Mouse (Mus musculus) lung, postnatal 0 days (tissue): Measurements from ENCODE around the gene Slc24a3. TPM values are rescaled to one million over a fixed set of nuclear protein-coding genes. Genes with fewer than 3 reads are reported as not detected.

Source experiments
- ATAC-seq: fragments of 200-750 bp; cut with Nextera tagmentation; 2 replicates; pipeline ENCODE4 v1.8.0; 2017; ENCODE audit warnings: moderate library complexity
- DNase-seq: peaks from one replicate; pipeline ENCODE4 v3.0.0-alpha.2; 2016; ENCODE audit warnings: low spot score
- H3K27ac ChIP-seq: fragments of 300-500 bp; sonication (generic); 2 replicates; pipeline ENCODE4 v1.5.1; 2014; ENCODE audit warnings: antibody characterized with exemption, mild to moderate bottlenecking, low read length, mixed read lengths
- H3K27me3 ChIP-seq: fragments of 300-500 bp; sonication (generic); replicated peaks from 2 replicates; pipeline ENCODE4 v1.6.1; 2014; ENCODE audit warnings: low read length, mixed read lengths; ENCODE audit not compliant: insufficient read depth
- H3K36me3 ChIP-seq: fragments of 300-500 bp; sonication (generic); 2 replicates; pipeline ENCODE4 v1.6.1; 2014; ENCODE audit warnings: low read length, mixed read lengths; ENCODE audit not compliant: insufficient read depth
- H3K4me1 ChIP-seq: fragments of 300-500 bp; sonication (generic); 2 replicates; pipeline ENCODE4 v1.6.1; 2014; ENCODE audit warnings: antibody characterized with exemption, low read depth, low read length, mixed read lengths; ENCODE audit not compliant: insufficient read depth
- H3K4me2 ChIP-seq: fragments of 300-500 bp; sonication (generic); replicated peaks from 2 replicates; pipeline ENCODE4 v1.6.1; 2014; ENCODE audit warnings: low read depth, mild to moderate bottlenecking, low read length, moderate library complexity, mixed read lengths
- H3K4me3 ChIP-seq: fragments of 300-500 bp; sonication (generic); 2 replicates; pipeline ENCODE4 v1.5.1; 2014; ENCODE audit warnings: low read depth, low read length
- H3K9ac ChIP-seq: fragments of 300-500 bp; sonication (generic); replicated peaks from 2 replicates; pipeline ENCODE4 v1.6.1; 2014; ENCODE audit warnings: low read depth, mild to moderate bottlenecking
- H3K9me3 ChIP-seq: fragments of 300-500 bp; sonication (generic); 2 replicates; pipeline ENCODE4 v1.6.1; 2016; ENCODE audit warnings: low read length, mixed read lengths
- CTCF ChIP-seq: IDR thresholded peaks from 2 replicates; pipeline ENCODE4 v1.5.1; 2016; ENCODE audit warnings: antibody characterized with exemption, mild to moderate bottlenecking
- EP300 ChIP-seq: IDR thresholded peaks from 2 replicates; pipeline ENCODE4 v1.6.1; 2016; ENCODE audit warnings: antibody characterized with exemption, mild to moderate bottlenecking, control low read depth
- WGBS: fragments of 180-500 bp; shearing (Covaris S2); extraction: QIAGEN DNeasy Blood & Tissue Kit; methylation state at CpG from one replicate; pipeline ENCODE4 v1.1.7; 2014; 5-methylcytosine and 5-hydroxymethylcytosine counted together
- polyA plus RNA-seq: library from polyadenylated mRNA; unstranded; fragments of >200 nt; fragmentation: Nextera tagmentation; extraction: Ambion mirVana; gene quantifications from 2 replicates; pipeline ENCODE4 v1.2.1, GENCODE M21; 2015

Gene Slc24a3
- polyA plus RNA-seq, 1 experiment from 2014 or later, result 2.3 TPM

- Histone ChIP-seq H3K27ac (no peak overlapping the region), H3K9ac (no peak overlapping the region), H3K36me3 (no peaks in the 10 kb centered on the region), H3K4me1 (no peaks in the 10 kb centered on the region), H3K4me3 (no peak overlapping the region), H3K27me3 (no peaks in the 10 kb centered on the region), H3K9me3 (no peaks in the 10 kb centered on the region), H3K4me2 (no peak overlapping the region)
- 89% methylated on average over 1 of the region's 1 CpGs for WGBS
- no peak for DNase-seq
- no peak for ATAC-seq
- TF ChIP-seq EP300 (no peak), CTCF (no peak)
Measured at GRCm38 (mm10) chr2:145434068-145434467, 266.5 kb downstream of the Slc24a3 start.

GRCm38 (mm10) chr2:145438336-145438735 is 270.8 kb downstream of the Slc24a3 start:
- DNase-seq (no peak), ATAC-seq (no peak)
- TF ChIP-seq EP300 (no peak), CTCF (no peak)
- H3K9ac ChIP-seq, result no peak overlapping the region
- no peaks in the 10 kb centered on the region for H3K27me3 ChIP-seq
- H3K4me1 ChIP-seq, result no peaks in the 10 kb centered on the region
- H3K9me3 ChIP-seq, result no peaks in the 10 kb centered on the region
- WGBS, result 63% methylated on average over 5 of the region's 5 CpGs
- no peak overlapping the region for H3K4me2 ChIP-seq
- H3K27ac ChIP-seq, result no peak overlapping the region
- no peak overlapping the region for H3K4me3 ChIP-seq
- H3K36me3 ChIP-seq, result no peaks in the 10 kb centered on the region

- H3K4me2 ChIP-seq, result no peak overlapping the region
- H3K27me3 ChIP-seq, result no peaks in the 10 kb centered on the region
- H3K27ac ChIP-seq, result no peak overlapping the region
- no peaks in the 10 kb centered on the region for H3K36me3 ChIP-seq
- H3K4me1 ChIP-seq, result no peaks in the 10 kb centered on the region
- ATAC-seq, result no peak
- no peak overlapping the region for H3K4me3 ChIP-seq
- no peaks in the 10 kb centered on the region for H3K9me3 ChIP-seq
- no peak for TF ChIP-seq EP300
- no peak for TF ChIP-seq CTCF
- H3K9ac ChIP-seq, result no peak overlapping the region
- no peak for DNase-seq
- WGBS, result 98% methylated on average over 1 of the region's 1 CpGs
Measured at GRCm38 (mm10) chr2:145439755-145440154, 272.2 kb downstream of the Slc24a3 start.

GRCm38 (mm10) chr2:145457106-145457747 is 289.7 kb downstream of the Slc24a3 start:
- no peak overlapping the region for H3K27ac ChIP-seq
- H3K9me3 ChIP-seq, result no peaks in the 10 kb centered on the region
- H3K4me3 ChIP-seq, result no peak overlapping the region
- H3K4me2 ChIP-seq, result no peak overlapping the region
- H3K27me3 ChIP-seq, result no peaks in the 10 kb centered on the region
- no peaks in the 10 kb centered on the region for H3K36me3 ChIP-seq
- TF ChIP-seq CTCF (peak; percentile 50), EP300 (no peak)
- no peak overlapping the region for H3K9ac ChIP-seq
- no peak for ATAC-seq
- 29% methylated on average over 8 of the region's 8 CpGs for WGBS
- peak; percentile 16 for DNase-seq
- no peaks in the 10 kb centered on the region for H3K4me1 ChIP-seq

- H3K27me3 ChIP-seq, result no peaks in the 10 kb centered on the region
- H3K9ac ChIP-seq, result no peak overlapping the region
- H3K9me3 ChIP-seq, result no peaks in the 10 kb centered on the region
- no peak for TF ChIP-seq EP300
- TF ChIP-seq CTCF, result no peak
- ATAC-seq (no peak), DNase-seq (peak; percentile 8)
- no peak overlapping the region for H3K4me3 ChIP-seq
- H3K4me1 ChIP-seq, result no peaks in the 10 kb centered on the region
- H3K36me3 ChIP-seq, result no peaks in the 10 kb centered on the region
- 57% methylated on average over 3 of the region's 3 CpGs for WGBS
- no peak overlapping the region for H3K4me2 ChIP-seq
- no peak overlapping the region for H3K27ac ChIP-seq
Measured at GRCm38 (mm10) chr2:145460854-145461423, 293.4 kb downstream of the Slc24a3 start.

GRCm38 (mm10) chr2:145462253-145462652 is 294.7 kb downstream of the Slc24a3 start:
- TF ChIP-seq EP300, result no peak
- TF ChIP-seq CTCF, result no peak
- no peak overlapping the region for H3K9ac ChIP-seq
- ATAC-seq (no peak), DNase-seq (no peak)
- no peak overlapping the region for H3K27ac ChIP-seq
- H3K36me3 ChIP-seq, result no peaks in the 10 kb centered on the region
- no peak overlapping the region for H3K4me2 ChIP-seq
- 83% methylated on average over 2 of the region's 2 CpGs for WGBS
- H3K4me1 ChIP-seq, result no peaks in the 10 kb centered on the region
- no peak overlapping the region for H3K4me3 ChIP-seq
- no peaks in the 10 kb centered on the region for H3K27me3 ChIP-seq
- no peaks in the 10 kb centered on the region for H3K9me3 ChIP-seq
